Mouse (Mus musculus): Measurements from ENCODE around the gene B2m. TPM values are rescaled to one million over a fixed set of nuclear protein-coding genes. Genes with fewer than 3 reads are reported as not detected.
A peak's percentile ranks its signal among the peaks of the same experiment; 100 is the strongest.

B2m gene
- total RNA-seq, 2 experiments from 2014 or later: 99.1 to 104 TPM

DNA sequence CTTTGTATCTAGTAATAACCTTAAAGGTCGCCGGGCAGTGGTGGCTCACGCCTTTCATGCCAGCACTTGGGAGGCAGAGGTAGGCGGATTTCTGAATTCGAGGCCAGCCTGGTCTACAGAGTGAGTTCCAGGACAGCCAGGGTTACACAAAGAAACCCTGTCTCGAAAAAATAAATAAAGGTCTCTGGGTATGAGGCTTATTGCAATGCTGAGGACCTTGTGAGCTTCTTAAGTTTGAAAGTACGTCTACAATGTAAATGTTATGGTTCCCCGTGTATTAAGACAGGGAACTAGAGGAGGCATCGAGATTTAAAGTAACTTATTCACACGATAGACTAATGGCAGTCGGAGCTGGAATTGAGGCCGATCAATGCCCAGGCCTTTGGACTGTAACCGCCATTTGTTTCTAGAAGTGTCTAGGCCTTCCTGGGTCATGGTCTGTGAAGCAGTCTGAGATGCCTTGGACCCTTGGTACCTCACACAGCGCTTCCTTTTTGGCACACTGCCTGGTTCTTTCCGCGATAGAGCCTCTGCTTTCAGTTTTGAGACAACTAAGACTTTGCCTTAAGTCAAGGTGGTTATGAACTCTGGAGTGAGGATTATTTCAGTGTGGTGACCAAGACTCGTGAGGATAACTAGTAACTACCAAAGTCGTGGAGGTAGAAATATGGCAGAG, 894 bp downstream of the B2m start:
- DNase-seq (ENCODE audit: extremely low spot score in 1 of 2, low spot score in 1 of 2): no peak

DNA sequence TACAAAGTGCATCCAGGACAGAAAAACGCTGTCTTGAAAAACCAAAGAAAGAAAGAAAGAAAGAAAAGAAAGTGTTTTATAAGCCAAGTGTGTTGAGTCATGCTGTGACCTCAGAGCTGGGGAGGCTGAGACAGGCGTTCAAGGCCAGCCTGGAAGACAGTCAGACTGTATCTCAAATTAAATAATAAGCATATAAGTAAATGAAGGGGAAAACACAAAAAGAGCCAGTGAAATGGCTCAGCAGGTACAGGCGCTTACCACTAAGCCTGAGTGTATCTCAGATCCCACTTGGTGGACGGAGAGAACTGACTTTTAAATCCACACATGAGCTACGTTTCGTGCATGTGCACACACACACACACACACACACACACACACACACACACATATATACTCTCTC, 1.8 kb downstream of the B2m start:
- no peak for DNase-seq (ENCODE audit: extremely low spot score in 1 of 2, low spot score in 1 of 2)

GRCm38 (mm10) chr2:122149716-122150115, 2.2 kb downstream of the B2m start:
- DNase-seq (ENCODE audit: extremely low spot score in 1 of 2, low spot score in 1 of 2): no peak

GRCm38 (mm10) chr2:122151221-122151620, 3.7 kb downstream of the B2m start:
- DNase-seq (ENCODE audit: extremely low spot score in 1 of 2, low spot score in 1 of 2): no peak

- no peak for DNase-seq (ENCODE audit: extremely low spot score in 1 of 2, low spot score in 1 of 2)
These were observed 5.4 kb downstream of the B2m start for GRCm38 (mm10) chr2:122152850-122153249.

GRCm38 (mm10) chr2:122153681-122154365, 6.3 kb downstream of the B2m start:
- DNase-seq (ENCODE audit: extremely low spot score in 1 of 2, low spot score in 1 of 2): no peak

- DNase-seq (ENCODE audit: extremely low spot score in 1 of 2, low spot score in 1 of 2): no peak
These were observed 7.0 kb downstream of the B2m start for GRCm38 (mm10) chr2:122154479-122154878.

- DNase-seq (ENCODE audit: extremely low spot score in 1 of 2, low spot score in 1 of 2): no peak
These were observed 7.8 kb downstream of the B2m start for GRCm38 (mm10) chr2:122155292-122155691.

DNA sequence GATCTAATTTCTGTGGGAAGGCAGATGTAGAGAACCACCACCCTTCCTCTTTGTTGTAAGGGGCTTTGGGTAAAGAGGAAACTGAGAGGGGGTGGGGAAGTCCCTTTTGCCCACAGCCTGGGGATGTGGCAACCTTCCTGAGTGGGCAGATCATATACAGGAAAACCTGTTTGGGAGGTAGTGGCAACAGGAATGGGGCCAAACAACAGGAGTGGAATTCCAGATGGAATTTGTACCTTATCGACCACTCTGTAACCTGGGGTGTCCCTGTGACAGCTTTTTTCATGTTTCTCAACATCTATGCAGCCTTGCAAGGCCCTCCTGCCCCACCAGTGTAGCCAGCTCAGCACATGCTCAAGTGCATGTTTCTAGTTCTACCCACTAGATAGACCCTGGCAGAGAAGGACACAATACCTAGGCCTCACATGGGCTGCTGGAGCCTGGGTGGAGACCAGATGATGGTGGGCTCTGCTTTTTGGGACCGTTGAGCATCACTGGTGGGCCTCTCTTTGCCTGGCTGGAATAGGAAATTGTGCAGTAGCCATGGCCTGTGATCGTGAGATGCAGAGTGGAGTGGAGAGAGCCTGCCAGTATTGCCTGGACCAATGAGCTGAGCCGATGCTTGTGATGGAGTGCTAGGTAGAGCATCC, 8.7 kb downstream of the B2m start:
- no peak for DNase-seq (ENCODE audit: extremely low spot score in 1 of 2, low spot score in 1 of 2)

DNA sequence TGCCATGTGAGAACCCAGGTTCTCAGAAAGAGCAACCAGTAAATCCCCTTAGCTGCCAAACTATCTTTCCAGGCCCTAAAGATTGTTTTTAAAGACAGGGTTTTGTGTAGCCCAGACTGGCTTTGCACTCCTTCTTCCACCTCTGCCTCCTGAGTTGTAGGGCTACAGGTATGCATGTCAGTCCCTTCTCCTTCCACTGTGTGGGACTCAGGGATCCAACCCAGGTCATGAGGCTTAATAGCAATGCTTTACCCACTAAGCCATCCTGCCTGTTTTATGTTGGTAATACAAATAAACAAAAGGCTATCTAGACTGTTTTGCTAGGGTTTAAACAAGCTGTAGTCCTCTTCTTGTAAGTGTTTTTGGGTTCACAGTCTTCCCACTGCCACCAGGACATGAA, 10.1 kb downstream of the B2m start:
- DNase-seq (ENCODE audit: extremely low spot score in 1 of 2, low spot score in 1 of 2): no peak

GRCm38 (mm10) chr2:122158362-122158802, 10.9 kb downstream of the B2m start:
- no peak for DNase-seq (ENCODE audit: extremely low spot score in 1 of 2, low spot score in 1 of 2)

GRCm38 (mm10) chr2:122159667-122160066, 12.2 kb downstream of the B2m start:
- DNase-seq (ENCODE audit: extremely low spot score in 1 of 2, low spot score in 1 of 2): no peak

GRCm38 (mm10) chr2:122160680-122161079, 13.2 kb downstream of the B2m start, which contains the start of gene Trim69:
Gene Trim69 (plus strand): TSS chr2:122160700.
- DNase-seq (ENCODE audit: extremely low spot score in 1 of 2, low spot score in 1 of 2): peak; percentile 44 to 86

GRCm38 (mm10) chr2:122161542-122161941, 14.1 kb downstream of the B2m start:
- DNase-seq (ENCODE audit: extremely low spot score in 1 of 2, low spot score in 1 of 2): no peak

GRCm38 (mm10) chr2:122162529-122162928, 15.0 kb downstream of the B2m start:
- DNase-seq (ENCODE audit: extremely low spot score in 1 of 2, low spot score in 1 of 2): no peak

- no peak for DNase-seq (ENCODE audit: extremely low spot score in 1 of 2, low spot score in 1 of 2)
These were observed 16.1 kb downstream of the B2m start for GRCm38 (mm10) chr2:122163430-122164195.

- DNase-seq (ENCODE audit: extremely low spot score in 1 of 2, low spot score in 1 of 2): no peak
These were observed 16.8 kb downstream of the B2m start for GRCm38 (mm10) chr2:122164293-122164692.

GRCm38 (mm10) chr2:122171292-122171691, 23.8 kb downstream of the B2m start:
- DNase-seq (ENCODE audit: extremely low spot score in 1 of 2, low spot score in 1 of 2): no peak

- DNase-seq (ENCODE audit: extremely low spot score in 1 of 2, low spot score in 1 of 2): no peak
These were observed 24.7 kb downstream of the B2m start for GRCm38 (mm10) chr2:122172188-122172587.

GRCm38 (mm10) chr2:122180051-122180822, 32.8 kb downstream of the B2m start:
- DNase-seq (ENCODE audit: extremely low spot score in 1 of 2, low spot score in 1 of 2): no peak

Measured in layer of hippocampus, postnatal 25 days (tissue).